Mouse (Mus musculus) kidney, postnatal 25 days (tissue): ENCODE results near the gene Gm10945.
A peak's percentile ranks its signal among the peaks of the same experiment; 100 is the strongest.

Experiments
- DNase-seq, 2 experiments: peaks; one replicate each; pipeline ENCODE4 v3.0.0; 2021; ENCODE audit warnings: mixed read lengths in 2 of 2

Gm10945 gene

DNA sequence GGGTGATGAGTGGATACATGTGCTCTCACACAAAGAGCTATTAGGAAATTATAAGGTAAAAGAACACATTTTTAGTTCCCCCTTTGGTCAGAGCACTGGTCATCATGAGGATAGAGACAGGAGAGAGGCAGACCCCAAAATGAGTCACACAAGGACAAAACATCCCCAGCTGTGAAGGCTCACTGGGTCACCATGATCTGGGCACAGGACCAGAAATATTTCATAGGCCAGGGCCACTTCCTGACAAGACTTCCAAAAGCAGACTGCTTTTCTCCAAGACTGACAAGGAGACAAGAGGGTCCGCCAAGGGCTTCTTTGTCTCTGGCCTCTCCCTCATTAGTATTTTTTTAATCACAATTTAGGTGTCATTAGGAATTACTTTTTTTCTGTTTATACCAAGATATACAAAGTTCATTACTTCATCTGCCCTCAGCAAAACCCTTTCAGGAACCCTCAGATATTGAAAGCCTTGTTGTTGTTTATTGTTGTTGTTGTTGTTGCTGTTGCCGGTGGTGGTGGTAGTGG is at the start of gene Gm10945:
Gm10945 (minus strand) TSS at position 475 of the 525 bp plus-strand sequence.
- peak in 1 of 2 experiments; percentile 7 for DNase-seq

DNA sequence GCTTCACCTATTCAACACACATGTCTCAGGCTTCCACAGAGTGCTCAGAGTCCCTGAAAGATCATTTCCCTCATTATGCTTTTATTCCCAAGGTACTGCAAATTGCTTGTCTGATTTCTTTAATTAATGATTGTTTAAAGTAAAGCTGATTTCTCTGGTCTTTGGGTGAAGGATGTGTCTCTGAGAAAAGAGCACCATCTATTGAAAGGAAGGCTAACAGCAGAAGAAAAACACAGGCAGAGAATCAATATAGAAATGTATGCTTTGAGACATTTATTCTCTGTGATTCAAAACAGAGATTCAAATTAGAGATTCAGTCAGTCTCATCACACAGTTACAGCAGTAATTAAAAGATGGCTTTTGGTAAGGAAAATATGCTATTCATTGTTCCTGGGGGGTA is 28.7 kb upstream of the Gm10945 start:
- no peak for DNase-seq

DNA sequence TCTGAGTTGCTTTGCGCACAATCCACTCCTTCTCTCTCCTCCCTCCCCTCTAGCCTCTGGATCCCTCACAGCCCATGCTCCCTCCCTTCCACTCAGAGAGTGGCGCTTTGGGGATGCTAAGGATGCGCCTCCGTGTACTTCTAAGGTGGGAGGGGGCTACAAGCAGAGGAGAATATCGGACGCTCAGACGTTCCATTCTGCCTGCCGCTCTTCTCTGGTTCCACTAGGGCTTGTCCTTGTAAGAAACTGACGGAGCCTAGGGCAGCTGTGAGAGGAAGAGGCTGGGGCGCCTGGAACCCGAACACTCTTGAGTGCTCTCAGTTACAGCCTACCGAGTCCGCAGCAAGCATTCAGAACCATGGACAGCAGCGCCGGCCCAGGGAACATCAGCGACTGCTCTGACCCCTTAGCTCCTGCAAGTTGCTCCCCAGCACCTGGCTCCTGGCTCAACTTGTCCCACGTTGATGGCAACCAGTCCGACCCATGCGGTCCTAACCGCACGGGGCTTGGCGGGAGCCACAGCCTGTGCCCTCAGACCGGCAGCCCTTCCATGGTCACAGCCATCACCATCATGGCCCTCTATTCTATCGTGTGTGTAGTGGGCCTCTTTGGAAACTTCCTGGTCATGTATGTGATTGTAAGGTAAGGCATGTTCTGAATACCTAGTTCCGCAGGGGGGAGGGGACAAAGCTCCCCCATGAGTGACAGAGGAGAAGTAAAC is 27.1 kb upstream of the Gm10945 start:
- peak; percentile 33 to 37 for DNase-seq

DNA sequence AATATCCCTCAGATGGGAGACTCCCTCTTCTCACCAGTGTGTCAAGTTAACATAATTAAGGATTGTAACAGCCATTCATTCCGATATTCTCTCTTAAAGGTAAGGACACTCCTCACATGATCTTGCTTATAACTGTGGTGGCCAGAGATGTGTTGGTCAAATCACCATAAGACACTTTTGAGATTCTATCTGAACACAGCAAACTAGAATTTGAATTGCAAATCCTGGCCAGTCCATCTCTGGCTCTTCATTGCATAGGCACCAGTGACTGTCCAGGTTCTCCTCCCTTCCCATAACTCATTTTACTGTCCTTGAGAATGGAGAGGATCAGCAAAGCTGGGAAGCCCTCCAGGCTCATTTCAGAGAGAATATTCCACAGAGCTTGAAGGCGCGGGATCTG is 3.4 kb downstream of the Gm10945 start, which contains the start of gene Oprm1:
Oprm1 (plus strand) TSS at position 301 of the 400 bp plus-strand sequence.
- no peak for DNase-seq

DNA sequence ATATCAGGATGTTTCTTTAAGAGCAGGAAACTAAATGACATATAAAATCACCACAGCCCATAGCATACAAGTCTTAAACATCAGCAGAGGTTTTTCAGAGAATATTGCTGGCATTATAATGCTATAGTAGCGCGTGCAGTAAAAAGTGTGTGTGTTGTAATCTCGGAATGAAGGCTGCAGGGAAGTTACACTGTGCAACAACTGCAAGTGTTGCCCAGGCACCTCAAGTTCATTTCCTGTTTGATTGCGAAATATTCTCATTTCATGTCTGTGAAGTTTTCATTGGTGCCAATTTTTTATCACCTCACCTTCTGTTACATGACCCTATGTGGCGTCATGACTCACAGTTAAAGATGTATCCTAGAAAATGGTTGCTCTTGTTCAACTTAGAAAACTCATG is 8.2 kb downstream of the Gm10945 start:
- DNase-seq, result no peak

DNA sequence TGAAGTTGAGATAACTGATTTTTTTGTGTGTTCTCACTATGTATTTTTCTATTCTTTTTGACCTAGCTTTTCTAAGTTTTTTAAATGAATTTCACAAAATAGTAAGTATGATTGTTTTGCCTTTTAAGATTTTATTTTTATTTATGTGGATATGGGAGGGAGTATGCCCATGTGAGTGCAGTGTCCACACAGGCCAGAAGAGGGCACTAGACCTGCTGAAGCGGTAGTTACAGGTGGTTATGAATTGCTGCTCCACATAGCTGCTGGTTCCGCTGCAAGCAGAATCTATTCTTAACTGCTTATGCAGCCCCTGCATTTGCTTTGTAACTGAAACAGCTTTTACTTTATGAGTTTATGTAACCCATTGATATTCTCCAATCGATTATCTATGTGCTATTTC is 33.1 kb downstream of the Gm10945 start:
- no peak for DNase-seq

DNA sequence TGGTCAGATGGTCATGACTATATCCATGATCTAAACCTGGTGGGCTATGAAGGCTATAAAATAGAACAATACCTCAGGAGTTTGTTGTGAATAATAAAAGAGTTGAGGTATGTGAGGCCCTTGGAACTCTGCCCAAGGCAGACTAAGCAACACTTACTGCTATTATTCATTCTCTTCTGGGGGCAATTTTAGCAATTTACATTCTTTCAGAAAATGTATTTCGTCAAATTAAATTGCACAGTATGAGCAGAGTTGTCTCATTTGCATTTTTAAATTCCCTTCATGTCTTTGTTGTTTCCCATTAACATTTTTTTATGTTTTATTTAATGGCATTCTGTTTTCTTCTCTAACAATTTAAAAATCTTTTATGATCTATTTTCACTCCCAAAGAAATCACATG is 37.8 kb downstream of the Gm10945 start:
- no peak for DNase-seq

DNA sequence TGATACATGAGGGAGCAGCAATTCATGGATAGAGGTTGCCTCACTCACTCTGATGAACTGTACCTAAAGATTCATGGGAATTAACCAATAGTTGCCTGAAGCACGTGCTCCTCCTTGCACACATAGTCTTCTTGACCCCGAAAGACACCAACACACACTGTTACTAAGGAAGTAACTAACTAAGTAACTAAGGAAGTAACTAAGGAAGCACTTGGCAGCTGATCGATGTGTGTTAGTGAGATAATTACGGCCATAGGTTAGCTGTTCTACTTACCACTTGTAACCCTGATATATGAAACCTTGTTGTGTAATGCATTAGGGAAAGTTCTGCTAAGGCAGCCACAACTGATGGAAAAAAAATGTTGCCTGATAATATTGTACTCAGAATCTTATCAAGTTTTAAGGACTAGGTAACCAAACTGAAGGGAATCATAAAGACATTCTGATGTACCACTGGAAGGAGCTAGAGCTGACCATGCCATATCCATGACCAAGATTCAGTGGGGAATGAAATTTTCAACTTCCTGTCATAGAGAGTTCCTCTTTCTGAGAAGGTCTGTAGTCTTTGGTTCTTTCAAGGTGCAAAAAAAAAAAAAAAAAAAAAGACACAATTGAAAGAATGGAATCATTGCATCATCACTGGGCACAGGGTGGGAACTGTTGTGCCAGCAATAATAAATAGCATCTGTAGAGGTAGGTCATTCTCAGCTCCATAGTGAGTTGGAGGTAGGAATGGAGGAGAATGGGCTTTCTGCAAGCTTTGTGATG is 44.2 kb downstream of the Gm10945 start:
- no peak for DNase-seq

DNA sequence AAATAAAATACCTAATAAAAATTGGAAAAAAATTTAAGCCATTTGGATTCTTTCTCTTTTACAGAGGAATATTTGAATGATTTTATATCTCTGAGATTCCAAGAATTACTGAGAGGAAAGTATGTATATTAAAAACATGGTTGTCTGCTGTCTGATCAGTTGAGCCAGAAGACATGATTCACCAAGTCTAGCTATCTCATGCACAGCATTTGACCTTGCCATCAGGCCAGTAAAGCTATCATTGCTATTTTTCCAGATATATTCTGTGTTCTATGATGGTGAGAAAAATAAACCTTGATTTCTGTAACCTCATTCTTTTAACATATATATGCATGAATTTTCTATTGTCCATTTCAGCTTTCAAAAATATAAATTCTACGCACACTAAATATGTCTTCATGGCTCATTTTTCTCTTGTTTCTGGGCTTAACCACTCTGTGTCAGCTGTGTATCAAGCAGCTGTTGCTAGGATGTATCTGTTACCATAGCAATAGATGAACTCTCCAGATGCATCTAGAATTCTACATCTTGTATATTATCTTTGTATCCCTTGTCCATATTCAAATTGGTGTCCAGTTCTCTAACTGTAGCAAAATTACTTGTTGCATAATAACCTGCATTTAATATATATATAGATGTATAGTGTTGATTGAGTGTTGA is 56.2 kb downstream of the Gm10945 start:
- DNase-seq, result no peak

DNA sequence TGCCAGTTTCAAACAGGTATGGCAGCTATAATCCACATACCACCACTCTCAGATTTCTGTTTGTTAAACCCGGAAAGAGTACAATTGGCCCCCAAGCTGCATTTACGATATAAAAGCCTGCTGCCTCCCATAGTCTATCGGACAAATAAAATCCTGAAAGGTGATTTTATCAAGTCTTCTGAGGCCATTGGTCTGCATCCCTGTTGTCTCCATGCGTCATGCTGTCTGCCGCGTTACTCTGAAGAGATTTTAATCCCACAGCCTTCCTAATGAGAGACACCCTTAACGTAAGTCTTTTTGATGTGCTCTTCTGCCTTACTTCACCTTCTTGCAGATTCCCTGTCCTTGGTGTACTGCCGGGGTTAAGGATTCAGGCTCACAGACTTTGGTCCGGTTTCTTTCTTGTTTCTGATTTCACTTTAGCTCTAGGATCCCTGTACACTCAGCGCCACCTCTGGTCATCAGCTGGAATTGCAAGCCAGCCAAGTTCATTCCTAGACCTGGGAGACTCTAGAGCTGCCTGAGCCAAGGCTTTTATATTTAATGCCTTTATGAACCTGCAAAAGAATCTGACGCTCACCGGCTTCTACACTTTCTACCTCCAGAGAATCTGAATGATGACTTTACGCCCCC is 67.2 kb downstream of the Gm10945 start:
- DNase-seq, result peak; percentile 10 to 32
